Mouse (Mus musculus): ENCODE measurements around the gene Gm3676.
"Not testable (repeated sequence)": the region's sequence is repeated elsewhere in the genome, so short reads cannot be mapped to it uniquely, and the experiment has no call there.

The Gm3676 gene

DNA sequence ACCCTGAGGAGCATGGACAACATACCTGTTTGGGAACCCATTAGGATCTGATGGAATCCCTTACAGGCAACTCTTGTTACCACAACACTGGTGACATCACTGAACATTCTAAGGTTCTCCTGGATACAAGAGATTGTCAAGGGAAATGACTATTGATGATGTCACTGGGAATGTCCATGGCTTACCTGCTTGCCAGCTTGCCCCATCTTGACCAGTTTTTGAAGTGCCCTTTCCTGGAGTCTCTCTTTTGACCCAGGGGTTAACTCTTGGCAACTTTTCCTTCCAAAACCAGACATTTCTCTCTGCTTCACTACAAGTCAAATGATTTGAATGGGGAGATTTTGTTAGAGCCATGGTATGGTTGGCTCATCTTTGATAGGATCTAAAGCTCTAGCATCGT lies at the start of gene Gm3676:
TSS of gene Gm3676 (minus strand) at position 101 of the 400 bp plus-strand sequence.
- DNase-seq (ENCODE audit: low spot score in 2 of 2), result not testable (repeated sequence)

DNA sequence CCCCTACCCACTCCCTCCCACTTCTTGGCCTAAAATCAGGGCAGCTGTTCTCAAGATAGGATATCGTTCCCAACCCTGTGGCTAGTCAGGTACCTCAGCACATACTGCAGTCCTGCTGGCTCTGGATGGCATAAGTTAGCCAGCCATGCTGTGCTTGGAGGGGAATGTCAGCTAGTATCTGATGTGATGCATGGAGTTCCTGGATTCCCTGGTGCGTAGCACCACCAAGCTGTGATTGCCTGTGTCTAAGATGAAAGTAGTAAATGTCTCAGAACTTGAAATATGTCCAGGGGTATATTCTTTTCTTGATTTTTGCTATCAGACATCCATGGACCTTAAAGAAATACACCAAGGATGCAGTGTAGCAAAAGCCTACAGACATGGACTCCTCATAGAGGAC lies 1.9 kb upstream of the Gm3676 start:
- DNase-seq (ENCODE audit: low spot score in 2 of 2), result peak in 1 of 2 experiments; percentile 51

GRCm38 (mm10) chr14:41630144-41630543 lies 16.1 kb downstream of the Gm3676 start:
- peak; percentile 18 to 67 for DNase-seq (ENCODE audit: low spot score in 2 of 2)

- not testable (repeated sequence) for DNase-seq (ENCODE audit: low spot score in 2 of 2)
These were observed 21.8 kb downstream of the Gm3676 start, which contains the start of gene Gm3072 for GRCm38 (mm10) chr14:41624512-41624911. TSS of gene Gm3072 (minus strand) at chr14:41624612.

DNA sequence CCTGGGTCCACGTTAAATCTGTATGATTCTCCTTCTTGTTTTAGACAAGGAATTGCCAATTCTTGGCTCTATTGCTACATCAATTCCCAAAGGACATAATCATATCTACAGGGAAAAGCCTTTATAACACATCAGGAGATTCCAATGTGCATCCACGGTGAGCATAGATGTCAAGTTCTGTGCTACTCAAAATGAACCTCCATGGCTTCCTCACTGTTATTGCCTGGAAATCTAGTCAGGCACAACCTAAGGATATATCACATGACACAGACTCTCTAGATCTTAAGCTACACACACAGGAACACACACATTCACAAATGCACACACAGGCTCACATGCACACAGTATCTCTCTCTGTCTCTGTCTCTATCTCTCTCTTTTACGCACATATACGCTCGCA lies 23.8 kb downstream of the Gm3676 start:
- peak in 1 of 2 experiments; percentile 45 for DNase-seq (ENCODE audit: low spot score in 2 of 2)

- DNase-seq (ENCODE audit: low spot score in 2 of 2), result peak in 1 of 2 experiments; percentile 64
These were observed 35.6 kb downstream of the Gm3676 start for GRCm38 (mm10) chr14:41610690-41611089.

DNA sequence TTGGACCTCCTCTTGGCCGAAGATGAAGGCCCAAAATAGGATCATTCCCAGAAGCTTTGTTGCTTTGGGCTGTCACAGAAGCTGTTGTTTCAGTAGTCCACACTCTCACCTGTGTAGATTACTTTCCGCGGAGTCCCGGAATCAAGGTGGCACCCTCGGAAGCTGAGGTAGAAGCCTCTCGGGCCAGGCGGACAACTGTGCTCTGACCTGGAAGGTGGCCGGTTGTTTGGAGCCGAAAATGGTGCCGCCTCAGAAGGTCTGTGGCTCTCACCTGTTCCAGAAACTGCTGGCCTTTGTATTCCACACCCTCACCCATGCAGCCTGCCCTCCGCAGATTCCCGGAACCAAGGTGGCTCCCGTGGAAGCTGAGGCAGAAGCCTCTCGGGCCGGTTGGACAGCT lies 45.4 kb downstream of the Gm3676 start:
- DNase-seq (ENCODE audit: low spot score in 2 of 2), result peak in 1 of 2 experiments; percentile 60

All from spleen, postnatal 4 days (tissue).